Mouse (Mus musculus): ENCODE measurements around the gene 2610507B11Rik. TPM values are rescaled to one million over a fixed set of nuclear protein-coding genes. Genes with fewer than 3 reads are reported as not detected.

2610507B11Rik gene
- 75.1 and 109 TPM in 2 replicates for polyA plus RNA-seq (2014; fragmentation: Nextera tagmentation; extraction: Ambion mirVana)

GRCm38 (mm10) chr11:78261380-78262352, at the start of gene 2610507B11Rik:
Gene 2610507B11Rik (plus strand): TSS chr11:78261752.
- H3K4me3 ChIP-seq (ENCODE audit: low read length) = peak within 1 kb of the TSS; percentile 85
- peak within 1 kb of the TSS; percentile 69 for H3K4me2 ChIP-seq (replicated peaks; ENCODE audit: low read depth, low read length)
- peaks cover 37% of the 10 kb centered on the region for H3K36me3 ChIP-seq (ENCODE audit: control insufficient read depth, insufficient read depth, low read length)
- H3K27me3 ChIP-seq (ENCODE audit: control insufficient read depth, insufficient read depth, low read length) = no peaks in the 10 kb centered on the region
- WGBS = under 1% methylated on average over 100 of the region's 115 CpGs
- peaks cover 4% of the 10 kb centered on the region; the same call in 1 of the 2 replicates for H3K4me1 ChIP-seq (ENCODE audit: control insufficient read depth, insufficient read depth, low read length)
- H3K9ac ChIP-seq (ENCODE audit: low read depth, low read length) = peak within 1 kb of the TSS; percentile 83
- no peaks in the 10 kb centered on the region for H3K9me3 ChIP-seq (ENCODE audit: control insufficient read depth, low read length)
- ATAC-seq (ENCODE audit: low FRiP score, low TSS enrichment) = peak; percentile 98
- H3K27ac ChIP-seq (ENCODE audit: low read depth, low read length) = peak within 1 kb of the TSS; percentile 83

GRCm38 (mm10) chr11:78213086-78213817, 48.3 kb upstream of the 2610507B11Rik start:
- H3K36me3 ChIP-seq (ENCODE audit: control insufficient read depth, insufficient read depth, low read length) = peaks cover 94% of the 10 kb centered on the region
- no peak overlapping the region for H3K27ac ChIP-seq (ENCODE audit: low read depth, low read length)
- WGBS = 96% methylated on average over 14 of the region's 14 CpGs
- no peaks in the 10 kb centered on the region for H3K9me3 ChIP-seq (ENCODE audit: control insufficient read depth, low read length)
- H3K9ac ChIP-seq (ENCODE audit: low read depth, low read length) = no peak overlapping the region
- H3K4me3 ChIP-seq (ENCODE audit: low read length) = no peak overlapping the region
- ATAC-seq (ENCODE audit: low FRiP score, low TSS enrichment) = no peak
- H3K4me1 ChIP-seq (ENCODE audit: control insufficient read depth, insufficient read depth, low read length) = no peaks in the 10 kb centered on the region
- H3K27me3 ChIP-seq (ENCODE audit: control insufficient read depth, insufficient read depth, low read length) = no peaks in the 10 kb centered on the region
- H3K4me2 ChIP-seq (replicated peaks; ENCODE audit: low read depth, low read length) = no peak overlapping the region

- WGBS = 78% methylated on average over 11 of the region's 11 CpGs
- Histone ChIP-seq H3K27me3 (ENCODE audit: control insufficient read depth, insufficient read depth, low read length) (no peaks in the 10 kb centered on the region), H3K27ac (ENCODE audit: low read depth, low read length) (no peak overlapping the region), H3K4me3 (ENCODE audit: low read length) (no peak overlapping the region), H3K4me2 (replicated peaks; ENCODE audit: low read depth, low read length) (no peak overlapping the region), H3K36me3 (ENCODE audit: control insufficient read depth, insufficient read depth, low read length) (peaks cover 95% of the 10 kb centered on the region), H3K9me3 (ENCODE audit: control insufficient read depth, low read length) (no peaks in the 10 kb centered on the region), H3K9ac (ENCODE audit: low read depth, low read length) (no peak overlapping the region), H3K4me1 (ENCODE audit: control insufficient read depth, insufficient read depth, low read length) (no peaks in the 10 kb centered on the region)
- no peak for ATAC-seq (ENCODE audit: low FRiP score, low TSS enrichment)
Measured at GRCm38 (mm10) chr11:78215709-78216317, 45.7 kb upstream of the 2610507B11Rik start.

DNA sequence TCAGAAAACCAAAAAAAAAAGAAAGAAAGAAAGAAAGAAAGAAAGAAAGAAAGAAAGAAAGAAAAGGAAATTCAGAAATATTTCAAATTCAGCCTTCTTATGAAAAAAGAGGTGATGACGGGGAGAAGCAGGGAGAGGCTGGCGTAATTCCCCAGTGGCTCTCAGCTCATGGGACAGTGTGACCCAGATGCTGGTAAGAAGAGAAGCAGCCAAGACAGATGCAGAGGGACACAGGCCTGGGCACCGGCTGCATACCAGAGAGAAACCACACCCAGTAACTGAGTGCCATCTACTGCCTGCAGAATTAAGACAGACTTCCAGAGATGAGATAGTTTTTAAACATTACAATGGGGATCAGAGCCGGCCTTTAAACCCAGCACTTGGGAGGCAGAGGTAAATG, 38.0 kb upstream of the 2610507B11Rik start:
- H3K4me2 ChIP-seq (replicated peaks; ENCODE audit: low read depth, low read length) = no peak overlapping the region

DNA sequence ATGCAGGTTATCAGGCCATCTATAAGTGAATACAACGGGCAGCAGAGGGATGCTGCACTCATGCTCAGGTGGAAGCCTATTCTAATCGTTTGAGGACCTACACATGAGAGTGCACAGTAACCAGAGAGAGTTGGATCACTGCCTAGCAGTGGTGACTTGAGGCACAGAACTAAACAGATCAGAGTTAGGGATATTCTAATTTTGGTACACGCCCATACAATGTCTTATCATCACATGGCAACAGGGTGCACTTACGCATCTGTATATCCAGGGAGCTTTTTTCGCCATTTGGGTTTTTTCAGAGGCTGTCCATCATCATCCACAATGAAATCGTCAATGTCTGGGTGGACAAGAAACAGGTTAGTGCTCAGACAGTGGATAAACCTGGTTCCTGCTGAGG, 30.0 kb upstream of the 2610507B11Rik start:
- H3K9me3 ChIP-seq (ENCODE audit: control insufficient read depth, low read length) = no peaks in the 10 kb centered on the region
- no peak overlapping the region for H3K4me2 ChIP-seq (replicated peaks; ENCODE audit: low read depth, low read length)
- ATAC-seq (ENCODE audit: low FRiP score, low TSS enrichment) = no peak
- H3K27ac ChIP-seq (ENCODE audit: low read depth, low read length) = no peak overlapping the region
- H3K4me3 ChIP-seq (ENCODE audit: low read length) = no peak overlapping the region
- no peaks in the 10 kb centered on the region for H3K4me1 ChIP-seq (ENCODE audit: control insufficient read depth, insufficient read depth, low read length)
- no peaks in the 10 kb centered on the region for H3K27me3 ChIP-seq (ENCODE audit: control insufficient read depth, insufficient read depth, low read length)
- WGBS = 92% methylated on average over 6 of the region's 6 CpGs
- peaks cover 83% of the 10 kb centered on the region for H3K36me3 ChIP-seq (ENCODE audit: control insufficient read depth, insufficient read depth, low read length)
- H3K9ac ChIP-seq (ENCODE audit: low read depth, low read length) = no peak overlapping the region

More for the DNA sequence above, 38.0 kb upstream of the 2610507B11Rik start:
- 88% methylated on average over 4 of the region's 4 CpGs for WGBS
- Histone ChIP-seq H3K27me3 (ENCODE audit: control insufficient read depth, insufficient read depth, low read length) (no peaks in the 10 kb centered on the region), H3K9ac (ENCODE audit: low read depth, low read length) (no peak overlapping the region), H3K36me3 (ENCODE audit: control insufficient read depth, insufficient read depth, low read length) (peaks cover 98% of the 10 kb centered on the region), H3K4me1 (ENCODE audit: control insufficient read depth, insufficient read depth, low read length) (no peaks in the 10 kb centered on the region), H3K4me3 (ENCODE audit: low read length) (no peak overlapping the region), H3K27ac (ENCODE audit: low read depth, low read length) (no peak overlapping the region), H3K9me3 (ENCODE audit: control insufficient read depth, low read length) (no peaks in the 10 kb centered on the region)
- no peak for ATAC-seq (ENCODE audit: low FRiP score, low TSS enrichment)

DNA sequence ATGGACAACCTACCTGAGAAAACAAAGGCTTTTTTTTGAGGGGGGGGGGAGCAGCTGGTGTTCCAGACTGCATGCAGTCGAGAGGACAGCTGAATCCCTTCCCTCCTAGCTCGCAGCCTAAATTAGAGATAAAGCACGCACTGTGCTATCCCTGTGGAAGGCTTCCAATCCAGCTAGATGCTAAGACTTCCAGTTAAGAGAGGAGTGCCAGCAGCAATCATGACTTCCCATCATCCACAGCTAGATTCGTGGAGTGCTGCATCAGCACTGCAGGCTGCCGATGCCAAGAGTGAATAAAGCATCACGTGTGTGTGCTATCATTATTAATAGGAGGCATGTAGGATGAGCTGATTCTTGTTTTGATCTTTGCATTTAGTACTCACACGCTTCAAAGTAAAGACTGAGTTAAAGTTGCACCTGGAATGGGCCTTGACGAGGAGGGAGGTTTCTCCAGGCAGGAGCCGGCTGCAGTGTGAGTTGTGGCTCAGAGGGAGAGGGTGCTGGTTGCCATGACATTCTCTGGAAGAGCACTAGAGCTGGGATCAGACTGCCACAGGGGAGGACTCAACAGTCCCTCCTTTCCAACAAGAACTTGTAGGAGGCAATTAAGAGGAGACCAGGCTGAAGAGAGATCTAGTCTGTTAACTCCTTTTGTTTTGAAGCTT, 21.2 kb upstream of the 2610507B11Rik start:
- 92% methylated on average over 9 of the region's 9 CpGs for WGBS
- Histone ChIP-seq H3K9me3 (ENCODE audit: control insufficient read depth, low read length) (no peaks in the 10 kb centered on the region), H3K27ac (ENCODE audit: low read depth, low read length) (no peak overlapping the region)

DNA sequence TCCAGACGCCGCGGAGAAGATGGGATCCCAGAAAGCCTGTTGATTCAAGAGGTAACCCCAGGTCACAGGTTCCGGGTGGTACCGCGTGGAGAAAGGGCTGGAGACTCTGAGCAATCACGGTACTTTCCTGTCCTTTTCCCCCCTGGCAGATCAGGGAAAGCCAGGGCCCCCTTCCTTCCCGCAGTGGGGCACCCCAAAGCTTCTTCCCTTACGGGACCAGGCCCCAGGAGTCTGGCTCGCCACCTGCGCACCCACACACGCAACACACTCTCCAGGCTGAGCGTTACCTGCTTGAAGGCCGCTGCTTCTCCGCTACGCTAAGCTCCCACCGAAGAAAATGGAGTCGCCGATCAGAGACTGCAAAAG, 16.3 kb upstream of the 2610507B11Rik start:
- WGBS = under 1% methylated on average over 19 of the region's 19 CpGs
- 0 out of 2 replicates have a peak, but pooled peaks have one; percentile 17 for ATAC-seq (ENCODE audit: low FRiP score, low TSS enrichment)
- H3K4me3 ChIP-seq (ENCODE audit: low read length) = peak overlapping the region; percentile 87

More for the DNA sequence above, 21.2 kb upstream of the 2610507B11Rik start:
- peaks cover 30% of the 10 kb centered on the region for H3K36me3 ChIP-seq (ENCODE audit: control insufficient read depth, insufficient read depth, low read length)
- H3K4me3 ChIP-seq (ENCODE audit: low read length) = no peak overlapping the region
- peaks cover 8% of the 10 kb centered on the region; the same call in 1 of the 2 replicates for H3K4me1 ChIP-seq (ENCODE audit: control insufficient read depth, insufficient read depth, low read length)
- H3K9ac ChIP-seq (ENCODE audit: low read depth, low read length) = no peak overlapping the region
- H3K4me2 ChIP-seq (replicated peaks; ENCODE audit: low read depth, low read length) = no peak overlapping the region
- ATAC-seq (ENCODE audit: low FRiP score, low TSS enrichment) = no peak
- H3K27me3 ChIP-seq (ENCODE audit: control insufficient read depth, insufficient read depth, low read length) = no peaks in the 10 kb centered on the region

DNA sequence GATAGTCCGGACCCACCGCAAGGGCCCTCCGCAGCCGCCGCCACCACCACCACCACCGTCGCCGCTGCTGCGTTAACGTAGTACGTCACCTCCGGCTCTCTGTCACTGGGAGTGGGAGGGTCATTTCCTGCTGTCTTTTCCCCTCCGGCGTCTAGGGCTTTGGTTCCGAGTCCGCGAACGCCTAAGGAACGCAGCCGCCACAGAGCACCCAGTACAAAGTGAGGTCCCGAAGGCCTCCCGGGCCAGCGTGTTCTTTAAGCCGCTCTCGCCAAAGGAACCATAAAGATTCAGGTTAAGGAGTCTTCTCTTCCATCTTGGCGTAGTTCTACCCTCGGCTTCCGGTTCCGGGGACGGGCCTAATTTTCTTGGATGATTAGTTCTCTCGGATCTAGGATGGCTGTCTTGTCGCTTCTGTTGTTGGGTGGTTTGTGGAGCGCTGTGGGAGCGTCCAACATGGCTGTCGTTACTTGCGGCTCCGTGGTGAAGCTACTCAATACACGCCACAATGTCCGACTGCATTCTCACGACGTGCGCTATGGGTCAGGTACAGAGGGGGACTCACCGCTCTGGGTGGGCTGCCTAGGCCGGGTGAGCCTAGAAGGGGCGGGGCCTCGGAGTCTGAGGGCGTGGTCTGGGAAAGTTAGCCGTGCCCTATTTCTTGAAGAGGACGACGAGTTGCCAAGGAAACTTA, 15.8 kb upstream of the 2610507B11Rik start, which contains the start of the genes Sdf2 and Supt6:
Gene Sdf2 (plus strand): TSS at position 120 of the 691 bp plus-strand sequence.
Gene Supt6 (minus strand): TSS at position 361 of the 691 bp plus-strand sequence.
- Histone ChIP-seq H3K4me2 (replicated peaks; ENCODE audit: low read depth, low read length) (peak within 1 kb of the TSS; percentile 50), H3K27me3 (ENCODE audit: control insufficient read depth, insufficient read depth, low read length) (no peaks in the 10 kb centered on the region), H3K4me1 (ENCODE audit: control insufficient read depth, insufficient read depth, low read length) (peaks cover 21% of the 10 kb centered on the region), H3K27ac (ENCODE audit: low read depth, low read length) (peak within 1 kb of the TSS; percentile 91), H3K4me3 (ENCODE audit: low read length) (peak within 1 kb of the TSS; percentile 87), H3K36me3 (ENCODE audit: control insufficient read depth, insufficient read depth, low read length) (peaks cover 13% of the 10 kb centered on the region), H3K9me3 (ENCODE audit: control insufficient read depth, low read length) (no peaks in the 10 kb centered on the region), H3K9ac (ENCODE audit: low read depth, low read length) (peak within 1 kb of the TSS; percentile 88)
- WGBS = under 1% methylated on average over 50 of the region's 50 CpGs
- ATAC-seq (ENCODE audit: low FRiP score, low TSS enrichment) = peak; percentile 93

More for the DNA sequence above, 16.3 kb upstream of the 2610507B11Rik start:
- Histone ChIP-seq H3K36me3 (ENCODE audit: control insufficient read depth, insufficient read depth, low read length) (peaks cover 15% of the 10 kb centered on the region), H3K4me2 (replicated peaks; ENCODE audit: low read depth, low read length) (peak overlapping the region; percentile 50), H3K9me3 (ENCODE audit: control insufficient read depth, low read length) (no peaks in the 10 kb centered on the region), H3K4me1 (ENCODE audit: control insufficient read depth, insufficient read depth, low read length) (peaks cover 21% of the 10 kb centered on the region), H3K27ac (ENCODE audit: low read depth, low read length) (peak overlapping the region; percentile 91), H3K9ac (ENCODE audit: low read depth, low read length) (peak overlapping the region; percentile 88), H3K27me3 (ENCODE audit: control insufficient read depth, insufficient read depth, low read length) (no peaks in the 10 kb centered on the region)

Data from kidney, embryonic 14.5 days (tissue).